Mouse (Mus musculus): ENCODE data around the gene Akap10. TPM values are rescaled to one million over a fixed set of nuclear protein-coding genes. Genes with fewer than 3 reads are reported as not detected.
"Not testable (repeated sequence)": the region's sequence is repeated elsewhere in the genome, so short reads cannot be mapped to it uniquely, and the experiment has no call there.

The Akap10 gene
- 10 to 100 TPM in 1 of 2 experiments, 1 to 10 TPM in 1; 8.7 to 10.8 TPM for total RNA-seq (2021)
- long read RNA-seq, experiment 1, transcript Akap10-202 (15 exons, 3,874 nt) = major isoform, 11 of 19 reads
- long read RNA-seq, experiment 1, partial matches to known transcripts = 5 of 19 reads
- long read RNA-seq, experiment 1, other reads (novel, unspliced or antisense) = 2 of 19 reads
- long read RNA-seq, experiment 2, transcript Akap10-202 (15 exons, 3,874 nt) = major isoform, 5 of 8 reads
- long read RNA-seq, experiment 2, partial matches to known transcripts = 0 of 8 reads
- long read RNA-seq, experiment 2, other reads (novel, unspliced or antisense) = 3 of 8 reads

DNA sequence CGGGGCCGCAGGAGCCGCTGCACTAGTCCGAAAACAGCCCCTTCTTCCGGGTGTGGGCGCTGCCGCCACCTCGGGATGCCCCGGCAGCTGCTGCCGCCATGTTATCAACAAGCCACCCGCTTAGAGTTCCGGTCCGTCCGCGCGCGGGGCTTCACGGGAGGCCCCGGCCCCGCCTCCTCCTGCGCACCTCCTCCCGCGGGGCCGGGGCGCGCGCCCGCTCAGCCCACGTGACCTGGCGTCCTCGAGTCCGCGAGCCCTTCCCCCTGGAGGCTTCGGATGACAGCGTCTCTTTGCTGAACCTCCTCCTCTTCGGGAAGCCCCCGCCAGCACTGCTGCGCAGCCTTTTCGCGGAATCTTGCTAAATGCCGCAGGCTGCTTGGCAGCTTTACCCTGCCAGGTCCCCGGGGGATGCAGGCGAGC, at the start of gene Akap10:
Akap10 (minus strand) TSS at position 155 of the 420 bp plus-strand sequence.
- DNase-seq = peak; percentile 96

DNA sequence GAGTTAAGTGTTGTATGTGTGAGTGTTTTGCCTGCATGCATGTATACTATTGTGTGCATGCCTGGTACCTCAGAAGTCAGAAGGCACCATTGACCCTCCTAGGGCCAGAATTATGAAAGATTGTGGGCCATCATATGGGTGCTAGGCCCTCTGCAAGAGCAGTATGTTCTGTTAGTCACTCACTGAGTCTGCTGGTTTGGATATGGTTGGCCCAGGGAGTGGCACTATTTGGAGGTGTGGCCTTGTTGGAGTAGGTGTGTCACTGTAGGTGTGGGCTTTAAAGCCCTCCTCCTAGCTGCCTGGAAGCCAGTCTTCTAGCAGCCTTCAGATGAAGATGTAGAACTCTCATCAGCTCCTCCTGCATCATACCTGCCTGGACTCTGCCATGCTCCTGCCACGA, 45.7 kb upstream of the Akap10 start:
- no peak for DNase-seq

DNA sequence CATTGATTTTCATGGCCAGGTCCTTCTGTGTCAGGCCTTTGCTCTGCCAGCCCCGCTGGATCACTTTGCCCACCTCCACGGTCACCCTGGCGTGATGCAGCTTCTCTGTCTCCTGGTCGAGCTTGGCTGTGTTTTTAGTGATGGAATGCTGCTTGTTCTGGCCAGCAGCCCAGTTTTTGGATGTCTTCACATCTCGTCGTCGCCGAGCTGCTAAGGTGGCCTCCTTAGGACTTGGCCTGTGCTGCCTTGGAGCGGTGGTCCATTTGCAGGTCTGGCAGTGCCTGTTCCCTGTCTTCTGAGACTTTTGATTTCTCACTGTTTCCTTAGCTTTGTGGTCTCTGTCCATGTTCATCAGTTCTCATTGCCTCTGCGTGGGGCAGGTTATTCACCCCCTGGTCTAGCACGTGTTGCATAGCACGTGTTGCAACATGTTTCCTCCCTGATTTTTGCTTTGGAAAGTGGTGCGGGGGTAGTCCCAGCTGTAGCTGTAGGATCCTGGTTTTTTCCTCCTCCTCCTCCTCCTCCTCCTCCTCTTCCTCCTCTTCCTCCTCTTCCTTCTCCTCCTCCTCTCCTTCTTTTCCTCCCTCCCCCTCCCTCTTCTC, 44.2 kb upstream of the Akap10 start:
- no peak for DNase-seq

DNA sequence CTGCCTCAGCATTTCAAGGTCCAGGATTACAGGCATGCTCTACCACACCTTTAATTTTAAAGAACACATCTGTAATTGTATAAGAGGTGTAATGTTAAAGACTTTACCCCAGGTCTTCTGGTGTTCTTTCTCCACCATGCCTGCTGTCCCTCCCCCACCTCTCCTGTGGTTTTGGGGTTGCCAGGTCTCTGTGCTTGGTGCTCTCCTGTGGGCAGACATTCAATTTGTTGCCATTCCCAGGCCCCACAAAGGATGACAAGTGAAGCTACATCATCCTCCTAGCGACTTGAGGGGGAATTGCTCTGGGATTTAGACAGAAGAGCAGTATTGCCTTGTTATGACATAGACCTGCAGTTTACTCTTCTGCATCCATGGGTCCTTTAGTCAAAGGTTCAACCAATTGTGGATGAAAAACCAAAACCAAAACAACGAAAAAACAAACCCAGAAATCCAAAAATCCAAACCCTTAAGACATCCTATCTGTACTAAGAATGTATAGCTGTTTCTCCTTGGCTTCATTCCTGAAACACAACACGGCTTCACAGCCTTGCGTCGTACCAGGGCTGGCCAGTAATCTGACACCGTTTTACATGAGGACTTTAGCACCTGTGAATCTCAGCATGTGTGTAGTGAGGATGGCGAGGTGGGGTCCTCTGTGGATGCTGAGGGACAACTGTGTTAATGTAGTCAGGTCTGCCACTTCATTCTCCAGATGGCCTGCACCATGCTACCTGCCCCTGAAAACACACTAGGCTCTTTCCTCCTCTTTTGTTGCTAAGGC, 41.6 kb upstream of the Akap10 start:
- DNase-seq = no peak

DNA sequence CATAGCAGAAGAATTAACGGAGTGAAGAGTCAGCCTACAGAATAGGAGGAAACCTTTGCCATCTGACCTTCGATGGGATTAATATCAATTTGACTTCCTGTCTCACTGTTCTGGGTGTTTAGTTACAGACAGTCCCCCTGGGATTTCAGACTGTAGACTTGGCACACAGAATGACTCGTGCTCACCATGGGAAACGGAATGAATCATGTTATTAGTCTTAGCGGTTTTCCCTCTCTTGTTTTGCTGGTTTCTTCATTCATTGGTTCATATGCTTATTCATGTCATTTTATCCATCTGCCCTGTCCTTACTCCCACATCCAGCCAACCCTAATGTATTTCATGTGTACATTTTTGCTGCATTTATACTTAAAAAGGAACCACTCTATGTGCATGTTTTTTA, 40.8 kb upstream of the Akap10 start:
- DNase-seq = no peak

DNA sequence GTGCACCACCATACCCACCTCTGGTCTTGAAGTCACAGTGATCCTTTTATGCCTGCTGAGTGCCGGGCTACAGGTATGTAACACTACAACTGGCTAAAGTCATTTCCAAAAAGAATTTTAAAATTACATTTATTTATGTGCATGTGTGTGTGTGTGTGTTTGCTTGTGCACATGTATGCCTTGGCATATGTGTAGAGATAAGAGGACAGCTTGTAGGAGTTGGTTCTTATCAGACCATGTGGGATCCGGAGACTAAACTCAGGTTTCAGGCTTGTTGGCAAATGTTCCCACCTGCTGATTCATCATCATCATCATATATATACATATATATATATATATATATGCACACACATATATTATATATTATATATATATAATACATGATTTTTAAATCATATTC, 38.8 kb upstream of the Akap10 start:
- no peak for DNase-seq

DNA sequence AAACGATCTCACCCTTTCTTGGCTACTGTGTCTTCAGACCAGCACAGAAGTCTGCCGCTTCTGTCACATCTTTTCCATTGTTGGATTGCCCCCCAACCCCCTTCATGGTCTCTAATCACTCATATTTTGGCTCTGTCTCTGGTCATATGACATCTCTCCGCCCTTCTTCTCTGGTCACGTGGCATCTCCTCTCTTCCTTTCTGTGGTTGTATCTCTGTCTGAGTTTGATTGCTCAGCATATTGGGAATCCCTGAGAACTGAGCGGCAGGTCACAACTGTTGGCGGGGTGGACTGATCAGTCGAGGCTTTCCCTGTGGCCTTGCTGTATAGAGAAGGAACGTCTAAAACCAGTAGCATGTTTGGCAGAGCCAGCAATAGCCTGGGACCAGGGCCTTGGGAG, 37.0 kb upstream of the Akap10 start:
- DNase-seq = no peak

DNA sequence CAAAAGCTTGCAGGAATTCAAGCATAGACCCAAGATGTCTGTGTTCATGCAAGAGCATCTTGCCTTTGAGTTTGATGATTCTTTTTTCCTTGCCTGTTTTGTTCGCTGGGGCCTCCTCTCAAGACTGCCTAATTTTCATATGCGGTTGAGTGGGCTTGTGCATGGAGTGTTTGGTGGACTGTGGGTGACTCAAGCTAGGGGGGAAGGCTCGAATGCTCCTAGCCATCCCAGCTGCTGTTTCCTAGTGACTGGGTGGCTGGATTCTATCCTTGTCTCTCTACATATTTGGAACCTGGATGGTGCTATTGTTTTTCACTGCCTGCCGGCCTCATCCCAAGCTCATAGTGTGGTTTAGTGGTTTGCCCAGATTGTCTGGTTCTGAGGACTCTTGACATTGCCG, 34.6 kb upstream of the Akap10 start:
- no peak for DNase-seq

DNA sequence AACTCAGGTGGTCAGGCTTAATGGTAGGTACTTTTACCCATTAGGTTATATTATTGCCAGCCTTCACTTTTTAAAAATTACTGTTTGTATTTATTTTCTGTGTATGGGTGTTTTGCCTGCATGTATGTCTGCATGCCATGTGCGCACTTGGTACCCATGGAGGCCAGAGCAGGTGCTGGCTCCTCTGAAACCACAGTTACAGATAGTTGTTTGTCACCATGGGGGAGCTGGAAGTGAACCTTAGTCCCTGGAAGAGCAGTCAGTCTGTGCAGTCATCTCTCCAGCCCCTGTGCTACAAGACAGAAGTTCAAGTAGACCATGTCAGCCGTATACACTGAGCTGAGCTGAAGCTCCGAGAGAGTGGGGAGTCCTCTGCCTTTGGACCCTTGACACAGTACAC, 33.1 kb upstream of the Akap10 start:
- DNase-seq = no peak

DNA sequence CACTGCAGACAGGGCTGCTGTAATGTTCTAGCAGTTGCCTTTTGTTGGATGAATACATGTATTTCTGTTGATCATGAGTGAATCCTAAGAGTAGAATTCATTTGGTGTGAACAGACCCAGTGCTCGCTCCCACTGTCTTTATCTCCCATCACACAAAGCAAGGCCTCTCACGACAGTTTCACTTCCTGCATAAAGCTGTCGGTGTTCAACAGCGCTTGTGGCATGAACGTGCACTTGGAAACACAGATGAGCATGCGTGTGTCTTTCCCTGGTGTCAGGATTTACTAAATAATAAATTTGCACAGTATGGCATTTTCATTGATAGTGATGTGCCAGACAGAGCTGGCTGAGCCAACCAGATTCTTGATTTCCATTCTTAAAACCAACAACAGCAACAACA, 32.6 kb upstream of the Akap10 start:
- no peak for DNase-seq

DNA sequence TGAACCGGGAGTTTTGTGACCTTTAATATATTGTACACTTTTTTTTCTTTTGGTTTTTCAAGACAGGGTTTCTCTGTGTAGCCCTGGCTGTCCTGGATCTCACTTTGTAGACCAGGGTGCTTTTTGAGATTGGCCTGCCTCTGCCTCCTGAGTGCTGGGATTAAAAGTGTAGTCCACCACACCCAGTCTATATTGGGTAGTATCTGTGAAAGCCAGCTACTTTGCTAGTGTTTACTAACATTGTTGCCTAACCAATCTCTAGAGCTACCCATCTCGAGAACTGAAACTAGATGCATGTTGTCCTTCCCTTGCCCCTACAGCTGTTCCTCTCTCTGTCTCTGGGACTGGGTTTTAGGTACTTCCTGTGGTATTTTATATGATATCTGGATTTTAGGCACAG, 30.0 kb upstream of the Akap10 start:
- no peak for DNase-seq

DNA sequence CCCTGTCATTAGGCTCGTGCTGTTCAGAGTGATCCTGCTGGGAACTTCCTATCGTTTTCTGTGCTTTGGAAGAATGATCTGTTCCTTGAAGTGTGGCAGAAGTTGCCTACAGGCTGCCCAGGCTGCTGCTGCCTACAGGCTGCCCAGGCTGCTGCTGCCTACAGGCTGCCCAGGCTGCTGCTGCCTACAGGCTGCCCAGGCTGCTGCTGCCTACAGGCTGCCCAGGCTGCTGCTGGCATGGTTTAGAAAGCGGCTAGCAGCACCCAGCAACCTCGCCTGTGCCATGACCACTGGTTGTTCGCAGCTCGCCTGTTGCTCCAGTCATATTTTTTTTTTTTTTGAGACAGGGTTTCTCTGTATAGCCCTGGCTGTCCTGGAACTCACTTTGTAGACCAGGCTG, 28.7 kb upstream of the Akap10 start:
- not testable (repeated sequence) for DNase-seq

DNA sequence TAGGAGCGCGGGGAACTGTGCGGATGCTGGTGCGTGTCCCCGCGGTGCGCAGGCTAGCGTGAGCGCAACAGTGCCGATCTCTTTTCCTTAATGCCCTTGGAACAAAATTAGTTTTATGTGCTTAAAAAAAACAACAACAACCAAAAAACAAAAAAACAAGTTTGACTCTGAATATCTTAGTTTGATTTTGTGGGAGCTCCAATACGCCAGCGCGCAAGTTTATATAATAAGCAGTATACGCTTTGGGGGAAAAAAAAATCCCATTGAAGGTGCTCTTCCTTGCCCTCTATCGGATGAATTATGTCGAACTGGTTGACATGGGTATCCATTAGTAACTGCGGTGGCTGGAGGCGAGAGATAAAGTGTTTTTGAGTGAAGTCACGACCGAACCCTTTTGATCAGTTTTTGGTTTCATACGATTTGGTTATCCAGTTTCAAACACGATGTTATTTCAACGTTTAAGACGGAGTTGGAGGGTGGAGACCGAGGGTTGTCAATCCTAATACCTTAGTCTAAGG, 27.3 kb upstream of the Akap10 start:
- no peak for DNase-seq

DNA sequence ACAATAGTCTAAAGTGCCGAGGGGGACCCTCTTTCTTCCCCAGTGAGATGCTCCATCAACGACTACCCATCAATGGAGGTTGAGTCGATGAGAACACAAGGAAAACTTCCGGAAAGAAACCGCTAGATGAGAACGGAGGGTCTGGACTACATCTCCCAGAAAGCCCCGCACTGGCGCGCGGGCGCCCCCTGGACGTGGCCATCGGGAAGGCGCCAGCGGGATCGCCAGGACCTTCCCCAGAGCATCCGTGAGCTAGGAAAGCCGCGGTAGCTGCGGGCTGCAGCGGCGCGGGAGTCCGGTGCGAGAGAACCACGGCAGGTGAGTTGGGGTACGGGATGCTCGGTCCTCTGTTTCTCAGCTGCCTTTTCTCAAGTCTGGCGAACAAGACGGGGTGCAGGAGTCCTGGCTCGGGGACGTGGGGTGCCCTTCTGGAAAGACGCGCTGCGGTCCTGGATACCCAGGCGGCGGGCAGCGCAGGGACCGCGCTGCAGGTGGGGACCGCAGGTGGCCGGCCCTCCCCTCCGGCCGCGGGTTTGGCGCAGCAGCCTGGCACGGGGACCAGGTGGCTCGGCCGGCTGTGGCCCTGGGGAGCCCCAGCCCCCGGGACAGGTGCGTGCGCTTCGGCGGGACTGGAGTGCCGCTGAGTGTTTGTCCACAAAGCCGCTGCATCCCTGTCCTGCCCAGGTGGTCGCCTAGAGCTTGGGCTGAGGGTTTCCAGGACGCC, 26.7 kb upstream of the Akap10 start, which contains the start of gene Specc1:
Specc1 (plus strand) TSS at position 192 of the 724 bp plus-strand sequence.
- peak; percentile 95 for DNase-seq

DNA sequence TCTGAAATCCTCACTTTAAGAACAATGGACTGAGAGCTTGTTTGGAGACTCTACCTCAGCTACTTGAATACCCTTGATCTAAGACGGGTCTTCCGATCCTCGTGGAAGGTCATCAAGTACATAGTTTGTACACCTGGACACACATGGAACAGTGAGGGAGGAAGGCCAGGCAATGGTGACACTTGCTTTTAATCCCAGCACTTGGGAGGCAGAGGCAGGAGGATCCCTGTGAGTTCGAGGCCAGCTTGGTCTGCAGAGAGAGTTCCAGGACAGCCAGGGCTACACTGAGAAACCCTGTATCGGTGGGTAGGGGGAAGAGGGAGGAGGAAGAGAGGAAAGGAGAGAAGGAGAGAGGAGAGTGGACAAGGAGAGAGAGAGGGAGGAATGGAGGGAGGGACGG, 25.9 kb upstream of the Akap10 start:
- no peak for DNase-seq

DNA sequence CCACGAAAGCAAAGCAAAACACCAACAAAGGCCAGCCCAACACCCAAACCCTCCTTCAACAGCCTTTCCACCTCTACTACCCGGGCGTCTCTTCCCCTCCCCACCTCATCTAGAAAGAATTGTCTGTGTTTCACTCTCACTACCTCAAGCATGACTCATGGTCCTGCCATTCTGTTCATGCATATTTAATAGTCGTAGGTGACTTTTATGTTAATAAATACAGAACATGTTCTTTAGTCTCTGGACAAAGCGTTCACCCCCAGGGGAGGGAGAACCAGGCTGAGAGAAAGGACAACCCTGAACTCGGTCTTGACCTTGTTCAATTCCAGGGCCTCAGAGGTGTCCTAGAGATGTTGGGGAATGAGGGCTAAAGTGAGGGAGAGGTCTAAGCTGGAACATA, 25.1 kb upstream of the Akap10 start:
- DNase-seq = no peak

DNA sequence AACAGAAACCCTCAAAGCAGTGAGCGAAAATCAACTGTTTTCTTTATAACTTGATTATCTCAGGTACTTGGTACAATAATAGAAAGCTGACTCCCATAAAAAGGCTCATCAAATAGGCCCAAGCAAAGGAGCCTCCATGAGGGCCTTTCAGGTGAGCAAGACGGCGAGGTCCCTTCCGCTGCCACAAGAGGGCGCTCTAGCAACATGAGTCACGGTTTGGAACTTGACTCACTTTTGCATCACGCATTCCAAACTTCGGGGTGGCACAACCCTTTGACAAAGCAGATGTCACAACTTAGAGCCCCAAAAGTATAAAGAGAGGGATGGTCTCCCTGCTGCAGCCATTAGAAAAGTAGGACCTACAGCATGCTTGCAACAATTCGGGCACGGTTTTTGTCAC, 20.6 kb upstream of the Akap10 start:
- DNase-seq = peak; percentile 89

DNA sequence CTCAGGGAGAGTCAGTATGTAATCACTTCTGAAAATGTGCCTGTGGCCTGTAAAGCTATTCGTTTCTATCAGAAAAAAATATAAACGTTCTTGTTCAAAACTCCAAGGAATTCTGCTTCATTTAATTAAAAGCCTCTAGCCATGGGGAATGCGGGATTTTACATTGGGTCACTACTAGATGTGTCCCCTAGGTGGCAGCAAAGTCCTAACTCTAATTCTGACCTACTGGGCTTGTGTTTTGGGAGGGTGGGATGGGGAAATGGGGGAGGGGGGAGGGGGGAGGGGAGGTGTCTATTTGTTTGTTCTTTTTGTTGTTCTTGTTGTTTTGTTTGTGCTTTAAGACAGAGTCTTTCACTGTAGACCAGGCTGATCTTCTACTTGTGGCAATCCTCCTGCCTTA, 19.3 kb upstream of the Akap10 start:
- DNase-seq = peak; percentile 43

DNA sequence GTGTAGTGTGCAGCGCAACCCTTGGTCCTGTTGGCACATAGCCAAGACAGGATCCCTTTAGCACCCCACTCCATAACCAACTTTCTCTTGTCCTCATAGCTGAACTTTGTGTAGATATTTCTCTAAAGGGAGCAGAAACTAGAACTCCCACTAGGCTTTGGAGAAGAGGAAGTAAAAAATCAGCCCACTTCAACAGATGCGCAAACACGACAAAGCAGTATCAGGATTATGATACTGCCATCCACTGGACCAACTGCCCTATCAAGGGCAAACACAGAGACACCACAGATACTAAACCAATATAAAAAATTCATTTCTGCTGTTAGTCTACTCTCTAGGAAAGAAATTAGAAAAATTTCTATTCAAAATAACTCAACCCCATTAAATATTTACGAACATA, 16.6 kb upstream of the Akap10 start:
- DNase-seq = no peak

DNA sequence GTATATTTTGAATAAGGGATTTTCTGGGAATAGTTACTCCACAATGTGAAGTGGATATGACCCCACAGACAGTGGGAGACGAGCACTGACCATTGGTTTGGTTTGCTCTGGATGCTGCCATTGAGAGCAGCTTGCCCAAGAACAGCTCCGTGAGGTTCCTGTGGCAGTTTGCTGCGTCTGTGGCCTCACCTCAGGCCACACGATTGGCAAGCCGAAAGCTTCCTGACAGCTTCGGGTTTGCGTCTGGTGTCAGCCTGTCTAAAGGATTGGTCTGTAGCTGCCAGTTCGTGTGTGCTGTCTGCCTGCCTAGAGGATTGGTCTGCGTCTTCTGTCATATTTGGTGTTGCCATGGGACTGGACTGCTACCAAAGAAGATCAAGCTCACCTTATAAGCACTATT, 14.4 kb upstream of the Akap10 start:
- no peak for DNase-seq

DNA sequence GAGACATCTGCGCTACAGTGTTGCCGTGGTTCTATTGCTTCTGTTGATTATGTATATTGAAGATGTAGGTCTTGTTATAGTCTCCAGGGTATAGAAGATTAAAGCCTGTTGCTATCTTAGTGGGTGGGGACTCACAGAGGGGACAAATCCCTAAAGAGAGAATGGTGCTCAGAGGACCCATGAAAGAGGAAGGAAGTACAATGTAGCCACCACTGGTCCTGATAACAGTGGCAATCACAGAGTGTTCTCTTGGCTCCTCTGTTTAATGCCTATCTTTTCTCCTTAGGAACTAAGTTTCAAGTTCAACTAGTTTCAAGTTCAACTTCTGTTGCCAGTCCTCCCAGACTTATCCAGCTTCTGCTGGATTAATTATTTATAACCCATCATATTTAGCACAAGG, 12.9 kb upstream of the Akap10 start:
- DNase-seq = no peak

DNA sequence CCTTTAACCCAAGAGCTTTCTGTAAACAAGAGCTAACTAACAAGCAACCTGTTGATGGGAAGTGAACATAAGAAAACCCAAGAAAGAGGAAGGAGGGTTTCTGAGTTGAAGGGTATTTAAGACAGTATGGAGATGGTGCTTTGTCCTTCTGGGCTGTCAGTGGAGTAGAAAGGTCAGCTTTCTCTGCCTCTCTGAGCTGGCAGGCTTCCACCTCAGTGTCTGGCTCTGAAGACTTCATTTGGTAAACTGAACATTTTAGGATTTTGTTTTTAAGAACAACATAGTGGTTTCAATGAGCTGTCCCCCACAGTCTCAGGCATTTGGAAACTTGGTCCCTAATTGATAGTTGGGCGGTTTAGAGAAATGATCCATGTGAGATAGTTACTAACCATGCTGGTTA, 7.7 kb upstream of the Akap10 start:
- DNase-seq = no peak

Data from gastrocnemius, postnatal 10 days (tissue).